Mouse (Mus musculus): ENCODE measurements at regions not wholly inside any gene's neighbourhood (a gene's known extent, or its start where the extent isn't known, plus 50 kb on each side); places are given as distances from the start of the nearest gene placed in this dataset.

GRCm38 (mm10) chr9:67670261-67671020, 88.8 kb upstream of the C2cd4b start:
- Histone ChIP-seq H3K4me1 (ENCODE audit: control insufficient read depth, insufficient read depth, low read length) (no peaks in the 10 kb centered on the region), H3K4me3 (replicated peaks; ENCODE audit: control insufficient read depth, low read depth, low read length) (no peak overlapping the region), H3K27ac (ENCODE audit: control insufficient read depth, insufficient read depth, low read depth, low read length, poor library complexity) (no peak overlapping the region)
- no peak for TF ChIP-seq CTCF (IDR thresholded peaks at IDR 0.05; ENCODE audit: control insufficient read depth, insufficient read depth, low read length)
- no peak for TF ChIP-seq POLR2A (IDR thresholded peaks at IDR 0.05; ENCODE audit: borderline replicate concordance, control insufficient read depth, low read depth, low read length)
- 76% methylated on average over 12 of the region's 12 CpGs for WGBS

- Histone ChIP-seq H3K27ac (ENCODE audit: control insufficient read depth, insufficient read depth, low read depth, low read length, poor library complexity) (no peak overlapping the region), H3K4me3 (replicated peaks; ENCODE audit: control insufficient read depth, low read depth, low read length) (no peak overlapping the region), H3K4me1 (ENCODE audit: control insufficient read depth, insufficient read depth, low read length) (no peaks in the 10 kb centered on the region)
- no peak for TF ChIP-seq POLR2A (IDR thresholded peaks at IDR 0.05; ENCODE audit: borderline replicate concordance, control insufficient read depth, low read depth, low read length)
- 37% methylated on average over 1 of the region's 1 CpGs for WGBS
These were observed 82.3 kb upstream of the C2cd4b start for GRCm38 (mm10) chr9:67676906-67677305.

- TF ChIP-seq POLR2A (IDR thresholded peaks at IDR 0.05; ENCODE audit: borderline replicate concordance, control insufficient read depth, low read depth, low read length) (no peak), CTCF (IDR thresholded peaks at IDR 0.05; ENCODE audit: control insufficient read depth, insufficient read depth, low read length) (peak; percentile 29)
- H3K4me3 ChIP-seq (replicated peaks; ENCODE audit: control insufficient read depth, low read depth, low read length): no peak overlapping the region
- no peak overlapping the region for H3K27ac ChIP-seq (ENCODE audit: control insufficient read depth, insufficient read depth, low read depth, low read length, poor library complexity)
- H3K4me1 ChIP-seq (ENCODE audit: control insufficient read depth, insufficient read depth, low read length): no peaks in the 10 kb centered on the region
- 10% methylated on average over 7 of the region's 7 CpGs for WGBS
These were observed 75.9 kb upstream of the C2cd4b start for GRCm38 (mm10) chr9:67683367-67683766.

- 78% methylated on average over 13 of the region's 13 CpGs for WGBS
- Histone ChIP-seq H3K4me1 (ENCODE audit: control insufficient read depth, insufficient read depth, low read length) (no peaks in the 10 kb centered on the region), H3K4me3 (replicated peaks; ENCODE audit: control insufficient read depth, low read depth, low read length) (no peak overlapping the region), H3K27ac (ENCODE audit: control insufficient read depth, insufficient read depth, low read depth, low read length, poor library complexity) (no peak overlapping the region)
- no peak for TF ChIP-seq POLR2A (IDR thresholded peaks at IDR 0.05; ENCODE audit: borderline replicate concordance, control insufficient read depth, low read depth, low read length)
- TF ChIP-seq CTCF (IDR thresholded peaks at IDR 0.05; ENCODE audit: control insufficient read depth, insufficient read depth, low read length): no peak
These were observed 66.8 kb upstream of the C2cd4b start for GRCm38 (mm10) chr9:67692396-67692795.

GRCm38 (mm10) chr9:67693716-67694115, 65.5 kb upstream of the C2cd4b start:
- Histone ChIP-seq H3K4me3 (replicated peaks; ENCODE audit: control insufficient read depth, low read depth, low read length) (no peak overlapping the region), H3K27ac (ENCODE audit: control insufficient read depth, insufficient read depth, low read depth, low read length, poor library complexity) (no peak overlapping the region), H3K4me1 (ENCODE audit: control insufficient read depth, insufficient read depth, low read length) (no peaks in the 10 kb centered on the region)
- TF ChIP-seq CTCF (IDR thresholded peaks at IDR 0.05; ENCODE audit: control insufficient read depth, insufficient read depth, low read length): no peak
- no peak for TF ChIP-seq POLR2A (IDR thresholded peaks at IDR 0.05; ENCODE audit: borderline replicate concordance, control insufficient read depth, low read depth, low read length)
- 38% methylated on average over 7 of the region's 7 CpGs for WGBS

- Histone ChIP-seq H3K4me3 (replicated peaks; ENCODE audit: control insufficient read depth, low read depth, low read length) (no peak overlapping the region), H3K4me1 (ENCODE audit: control insufficient read depth, insufficient read depth, low read length) (no peaks in the 10 kb centered on the region), H3K27ac (ENCODE audit: control insufficient read depth, insufficient read depth, low read depth, low read length, poor library complexity) (no peak overlapping the region)
- TF ChIP-seq CTCF (IDR thresholded peaks at IDR 0.05; ENCODE audit: control insufficient read depth, insufficient read depth, low read length) (no peak), POLR2A (IDR thresholded peaks at IDR 0.05; ENCODE audit: borderline replicate concordance, control insufficient read depth, low read depth, low read length) (no peak)
- WGBS: 80% methylated on average over 2 of the region's 2 CpGs
These were observed 60.4 kb upstream of the C2cd4b start for GRCm38 (mm10) chr9:67698796-67699195.

GRCm38 (mm10) chr9:67699846-67700579, 59.2 kb upstream of the C2cd4b start:
- no peaks in the 10 kb centered on the region for H3K4me1 ChIP-seq (ENCODE audit: control insufficient read depth, insufficient read depth, low read length)
- no peak overlapping the region for H3K4me3 ChIP-seq (replicated peaks; ENCODE audit: control insufficient read depth, low read depth, low read length)
- WGBS: 24% methylated on average over 35 of the region's 35 CpGs
- H3K27ac ChIP-seq (ENCODE audit: control insufficient read depth, insufficient read depth, low read depth, low read length, poor library complexity): no peak overlapping the region; the same call in 1 of the 2 replicates
- TF ChIP-seq CTCF (IDR thresholded peaks at IDR 0.05; ENCODE audit: control insufficient read depth, insufficient read depth, low read length) (no peak), POLR2A (IDR thresholded peaks at IDR 0.05; ENCODE audit: borderline replicate concordance, control insufficient read depth, low read depth, low read length) (no peak)

GRCm38 (mm10) chr9:67708246-67708960, 50.8 kb upstream of the C2cd4b start:
- Histone ChIP-seq H3K4me3 (replicated peaks; ENCODE audit: control insufficient read depth, low read depth, low read length) (no peak overlapping the region), H3K27ac (ENCODE audit: control insufficient read depth, insufficient read depth, low read depth, low read length, poor library complexity) (no peak overlapping the region), H3K4me1 (ENCODE audit: control insufficient read depth, insufficient read depth, low read length) (no peaks in the 10 kb centered on the region)
- TF ChIP-seq POLR2A (IDR thresholded peaks at IDR 0.05; ENCODE audit: borderline replicate concordance, control insufficient read depth, low read depth, low read length) (no peak), CTCF (IDR thresholded peaks at IDR 0.05; ENCODE audit: control insufficient read depth, insufficient read depth, low read length) (no peak)
- 66% methylated on average over 5 of the region's 5 CpGs for WGBS

Data from bone marrow, adult 2 months (tissue).